Mouse (Mus musculus): Measurements from ENCODE around the gene Ambra1.

DNA sequence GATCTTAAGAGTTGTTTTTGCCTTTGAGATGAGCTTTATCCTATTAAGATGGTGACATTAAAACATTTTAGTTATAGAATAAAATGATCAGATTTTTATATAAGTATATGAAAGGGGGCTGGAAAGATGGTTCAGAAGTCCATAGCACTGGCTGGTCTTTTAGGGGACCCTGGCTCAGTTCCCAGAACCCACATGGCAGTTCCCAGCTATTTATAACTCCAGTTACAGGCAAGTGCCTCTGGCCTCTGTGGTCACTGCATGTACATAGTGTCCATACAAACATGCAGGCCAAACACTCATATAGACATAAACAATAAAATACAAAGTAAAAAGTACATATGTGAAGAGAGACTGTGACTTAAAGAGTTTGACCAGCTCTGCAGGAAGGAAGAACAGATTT is 86.8 kb downstream of the Ambra1 start:
- TF ChIP-seq CEBPB (IDR thresholded peaks at IDR 0.05; ENCODE audit: low read depth) (no peak), CTCF (IDR thresholded peaks at IDR 0.05; ENCODE audit: control insufficient read depth, insufficient read depth, insufficient read length) (no peak), USF1 (IDR thresholded peaks at IDR 0.05; ENCODE audit: low read depth) (no peak), MAX (IDR thresholded peaks at IDR 0.05) (no peak), MYOG (IDR thresholded peaks at IDR 0.05; ENCODE audit: control insufficient read depth, extremely low read depth, insufficient read length) (no peak), MYOD1 (IDR thresholded peaks at IDR 0.05; ENCODE audit: control insufficient read depth, insufficient read length, low read depth) (no peak), FOSL1 (IDR thresholded peaks at IDR 0.05; ENCODE audit: insufficient read depth, low read length, poor library complexity, severe bottlenecking) (no peak)

Data from C2C12 (cell line).